Mouse (Mus musculus) hindbrain, embryonic 13.5 days (tissue): Measurements from ENCODE around the gene Eif4b. TPM values are rescaled to one million over a fixed set of nuclear protein-coding genes. Genes with fewer than 3 reads are reported as not detected.
A peak's percentile ranks its signal among the peaks of the same experiment; 100 is the strongest.

Experiments used
- ATAC-seq: fragments of 200-750 bp; cut with Nextera tagmentation; 2 replicates; pipeline ENCODE4 v1.8.0; 2017; ENCODE audit warnings: moderate TSS enrichment; ENCODE audit not compliant: low FRiP score
- H3K27ac ChIP-seq: fragments of 300-500 bp; sonication (generic); 2 replicates; pipeline ENCODE4 v1.5.1; 2015; ENCODE audit warnings: inconsistent platforms, mild to moderate bottlenecking, moderate library complexity
- H3K27me3 ChIP-seq: fragments of 300-500 bp; sonication (generic); 2 replicates; pipeline ENCODE4 v1.6.1; 2015; ENCODE audit warnings: mild to moderate bottlenecking, inconsistent platforms
- H3K36me3 ChIP-seq: fragments of 300-500 bp; sonication (generic); 2 replicates; pipeline ENCODE4 v1.6.1; 2015; ENCODE audit warnings: mild to moderate bottlenecking, inconsistent platforms
- H3K4me1 ChIP-seq: fragments of 300-500 bp; sonication (generic); replicated peaks from 2 replicates; pipeline ENCODE4 v1.6.1; 2015; ENCODE audit warnings: inconsistent platforms
- H3K4me2 ChIP-seq: fragments of 300-500 bp; sonication (generic); 2 replicates; pipeline ENCODE4 v1.6.1; 2015; ENCODE audit warnings: inconsistent platforms, mild to moderate bottlenecking, moderate library complexity
- H3K4me3 ChIP-seq: fragments of 300-500 bp; sonication (generic); 2 replicates; pipeline ENCODE4 v1.5.1; 2015; ENCODE audit warnings: mild to moderate bottlenecking, inconsistent platforms
- H3K9ac ChIP-seq: fragments of 300-500 bp; sonication (generic); 2 replicates; pipeline ENCODE4 v1.6.1; 2015; ENCODE audit warnings: mild to moderate bottlenecking, inconsistent platforms
- H3K9me3 ChIP-seq: fragments of 300-500 bp; sonication (generic); 2 replicates; pipeline ENCODE4 v1.6.1; 2016; ENCODE audit warnings: inconsistent platforms
- WGBS: fragments of 180-500 bp; shearing (Covaris S2); methylation state at CpG from one replicate; pipeline ENCODE4 v1.1.7; 2015; 5-methylcytosine and 5-hydroxymethylcytosine counted together
- polyA plus RNA-seq: library from polyadenylated mRNA; unstranded; fragments of >200 nt; fragmentation: Nextera tagmentation; extraction: Ambion mirVana; gene quantifications from 2 replicates; pipeline ENCODE4 v1.2.1, GENCODE M21; 2015

Gene Eif4b
- polyA plus RNA-seq, 1 experiment from 2014 or later = 82.3 TPM

GRCm38 (mm10) chr15:102099771-102100160 is 26.2 kb downstream of the Eif4b start:
- Histone ChIP-seq H3K4me1 (peaks cover 62% of the 10 kb centered on the region), H3K36me3 (peaks cover 33% of the 10 kb centered on the region), H3K4me3 (peak overlapping the region; percentile 54), H3K27me3 (peaks cover 71% of the 10 kb centered on the region), H3K9ac (peak overlapping the region; percentile 74), H3K9me3 (no peaks in the 10 kb centered on the region), H3K27ac (peak overlapping the region; percentile 82; the same call in 1 of the 2 replicates), H3K4me2 (peak overlapping the region; percentile 81)
- 22% methylated on average over 8 of the region's 8 CpGs for WGBS
- no peak for ATAC-seq

- Histone ChIP-seq H3K9ac (peak within 1 kb of the TSS; percentile 74), H3K4me3 (peak within 1 kb of the TSS; percentile 54), H3K4me2 (peak within 1 kb of the TSS; percentile 81), H3K36me3 (peaks cover 27% of the 10 kb centered on the region), H3K27ac (peak within 1 kb of the TSS; percentile 82), H3K27me3 (peaks cover 77% of the 10 kb centered on the region), H3K9me3 (no peaks in the 10 kb centered on the region), H3K4me1 (peaks cover 65% of the 10 kb centered on the region)
- ATAC-seq = 0 out of 2 replicates have a peak, but pooled peaks have one; percentile 18
- 2% methylated on average over 42 of the region's 82 CpGs for WGBS
Measured at GRCm38 (mm10) chr15:102100161-102100981, 26.8 kb downstream of the Eif4b start, which contains the start of gene Tns2. Tns2 (plus strand) TSS chr15:102100413.

DNA sequence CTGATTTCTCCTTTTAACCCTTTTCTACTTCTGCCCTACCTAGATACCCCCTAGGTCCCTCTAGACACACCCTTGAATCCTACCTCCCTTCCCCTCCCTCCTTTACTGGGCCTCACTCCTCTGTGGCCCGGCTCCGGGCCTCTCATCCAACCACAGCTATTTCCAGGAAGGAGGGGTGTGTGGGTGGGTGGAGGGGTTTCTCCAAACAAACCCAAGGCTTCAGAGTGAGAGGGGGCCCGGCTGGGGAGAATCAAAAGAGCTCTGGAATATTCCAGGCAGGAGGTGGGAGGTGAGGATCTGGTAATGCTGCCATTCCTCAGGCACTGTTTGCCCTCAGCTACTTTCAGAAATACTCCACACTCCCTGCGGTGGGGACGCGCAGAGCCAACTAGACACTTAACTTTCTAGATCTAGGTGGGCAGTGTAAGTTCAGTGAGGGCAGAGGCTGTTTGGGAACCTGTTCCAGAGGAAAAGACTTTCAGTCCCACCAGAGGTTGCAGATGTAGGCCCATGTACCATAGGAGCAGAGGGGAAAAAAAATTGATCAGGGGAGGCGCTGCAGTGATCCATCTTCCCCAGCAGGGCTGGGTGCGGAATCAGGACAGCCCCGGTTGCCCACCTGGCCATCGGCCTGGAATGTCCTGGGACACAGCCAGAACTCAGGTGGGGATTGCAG is 27.6 kb downstream of the Eif4b start:
- 21% methylated on average over 10 of the region's 10 CpGs for WGBS
- H3K9ac ChIP-seq = peak overlapping the region; percentile 74

GRCm38 (mm10) chr15:102101672-102102541 is 28.3 kb downstream of the Eif4b start:
- ATAC-seq = peak; percentile 12; the same call in 1 of the 2 replicates
- Histone ChIP-seq H3K27me3 (peaks cover 92% of the 10 kb centered on the region), H3K27ac (peak overlapping the region; percentile 82), H3K4me2 (peak overlapping the region; percentile 81), H3K36me3 (peaks cover 14% of the 10 kb centered on the region), H3K9ac (peak overlapping the region; percentile 66; the same call in 1 of the 2 replicates), H3K9me3 (no peaks in the 10 kb centered on the region), H3K4me3 (0 out of 2 replicates have a peak overlapping the region, but pooled peaks have one; percentile 1), H3K4me1 (peaks cover 79% of the 10 kb centered on the region)
- WGBS = 28% methylated on average over 11 of the region's 11 CpGs

More for the DNA sequence above, 27.6 kb downstream of the Eif4b start:
- no peak for ATAC-seq
- Histone ChIP-seq H3K27ac (peak overlapping the region; percentile 82), H3K4me2 (peak overlapping the region; percentile 81), H3K4me1 (peaks cover 71% of the 10 kb centered on the region), H3K27me3 (peaks cover 85% of the 10 kb centered on the region), H3K4me3 (peak overlapping the region; percentile 54), H3K9me3 (no peaks in the 10 kb centered on the region), H3K36me3 (peaks cover 20% of the 10 kb centered on the region)

DNA sequence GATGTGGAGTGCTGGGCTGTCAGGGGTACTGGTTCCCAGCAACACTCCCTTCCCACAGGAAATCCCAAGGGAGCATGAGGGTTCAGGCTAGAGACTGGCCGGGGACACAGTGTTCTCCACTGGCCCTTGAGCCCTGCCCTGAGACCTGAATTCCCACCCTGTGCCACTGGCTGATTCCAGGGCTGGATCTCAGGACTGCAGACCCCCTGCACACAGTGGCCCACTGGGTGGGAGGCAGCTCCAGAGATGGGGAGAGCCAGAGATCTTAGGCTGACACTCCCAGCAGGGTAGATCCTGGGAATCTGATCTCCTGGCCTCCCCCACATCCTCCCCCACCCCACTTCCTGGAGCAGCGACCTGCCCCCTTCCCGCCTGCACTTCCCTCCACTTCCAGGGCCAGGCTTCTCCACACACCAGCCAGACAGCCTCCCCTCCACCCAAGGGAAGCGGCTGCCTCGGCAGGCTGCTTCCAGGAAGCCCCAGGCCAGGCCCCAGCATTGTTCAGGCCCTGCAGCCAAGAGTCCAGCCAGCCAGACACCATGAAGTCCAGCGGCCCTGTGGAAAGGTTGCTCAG is 29.1 kb downstream of the Eif4b start:
- Histone ChIP-seq H3K4me3 (peak overlapping the region; percentile 25), H3K9me3 (no peaks in the 10 kb centered on the region), H3K4me1 (peaks cover 83% of the 10 kb centered on the region), H3K27ac (peak overlapping the region; percentile 82), H3K36me3 (peaks cover 8% of the 10 kb centered on the region), H3K27me3 (peaks cover 96% of the 10 kb centered on the region), H3K4me2 (peak overlapping the region; percentile 81), H3K9ac (peak overlapping the region; percentile 66)
- WGBS = 19% methylated on average over 6 of the region's 6 CpGs
- ATAC-seq = no peak

DNA sequence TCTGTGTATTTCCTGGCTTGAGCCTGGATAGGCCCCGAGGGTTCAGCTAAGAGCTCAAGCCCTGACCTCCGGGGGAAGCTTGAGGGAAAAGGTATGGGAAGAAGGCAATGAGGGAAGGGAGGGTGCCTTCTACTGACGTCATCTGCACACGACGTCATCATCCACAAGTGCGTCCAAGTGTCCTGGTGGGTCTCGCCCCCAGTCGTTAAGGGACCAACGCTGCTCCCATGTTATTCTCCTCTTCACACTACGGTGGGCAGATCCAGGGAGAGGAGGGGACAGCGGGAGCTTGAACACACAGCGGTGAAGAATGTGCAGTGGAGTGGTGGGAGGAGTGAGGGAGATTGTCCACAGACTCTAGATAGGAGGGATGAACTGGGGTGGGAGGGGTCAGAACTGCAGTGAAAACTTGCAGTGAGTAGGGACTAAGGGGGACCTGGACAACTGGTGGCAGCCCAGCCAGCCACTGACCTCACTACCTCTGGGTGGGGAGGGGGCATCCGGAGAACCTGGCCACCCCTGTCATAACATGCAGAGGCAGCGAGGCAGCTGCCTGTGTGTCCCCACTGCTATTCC is 29.9 kb downstream of the Eif4b start:
- peak overlapping the region; percentile 82 for H3K27ac ChIP-seq
- WGBS = 7% methylated on average over 14 of the region's 14 CpGs
- peak overlapping the region; percentile 25 for H3K4me3 ChIP-seq
- H3K27me3 ChIP-seq = peaks cover 90% of the 10 kb centered on the region
- H3K36me3 ChIP-seq = no peaks in the 10 kb centered on the region; the same call in 1 of the 2 replicates
- H3K4me2 ChIP-seq = peak overlapping the region; percentile 81
- peak overlapping the region; percentile 66 for H3K9ac ChIP-seq
- H3K9me3 ChIP-seq = no peaks in the 10 kb centered on the region
- peaks cover 82% of the 10 kb centered on the region for H3K4me1 ChIP-seq
- no peak for ATAC-seq

DNA sequence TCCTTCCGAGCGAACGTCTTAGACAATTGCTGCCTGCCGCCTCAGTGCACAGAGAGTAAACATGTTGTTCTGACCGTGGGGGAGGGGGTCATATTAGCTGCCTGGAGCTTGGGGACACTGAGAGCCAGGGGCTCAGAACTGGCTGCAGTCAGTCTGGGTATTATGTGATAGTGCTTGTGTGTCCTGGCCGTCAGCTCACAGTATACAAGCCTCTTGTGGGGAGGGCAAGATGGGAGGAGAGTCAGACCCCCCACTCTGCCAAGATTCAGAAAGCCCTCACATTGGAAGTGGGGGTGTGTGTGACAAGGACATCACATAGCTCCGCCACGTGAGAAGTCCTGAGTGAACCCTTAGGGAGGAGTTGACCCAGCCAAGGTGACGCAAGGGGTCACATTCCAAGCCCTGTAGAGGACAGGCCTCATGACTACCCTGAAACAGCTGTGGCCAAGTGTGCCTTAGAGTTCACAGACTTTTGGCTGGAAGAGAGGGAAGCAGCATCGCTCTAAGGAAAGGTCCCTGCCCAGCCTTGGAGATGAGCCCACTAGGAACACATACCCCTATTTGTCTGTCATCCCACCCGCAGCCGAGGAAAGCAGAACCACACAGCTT is 30.5 kb downstream of the Eif4b start:
- H3K4me3 ChIP-seq = peak overlapping the region; percentile 25

DNA sequence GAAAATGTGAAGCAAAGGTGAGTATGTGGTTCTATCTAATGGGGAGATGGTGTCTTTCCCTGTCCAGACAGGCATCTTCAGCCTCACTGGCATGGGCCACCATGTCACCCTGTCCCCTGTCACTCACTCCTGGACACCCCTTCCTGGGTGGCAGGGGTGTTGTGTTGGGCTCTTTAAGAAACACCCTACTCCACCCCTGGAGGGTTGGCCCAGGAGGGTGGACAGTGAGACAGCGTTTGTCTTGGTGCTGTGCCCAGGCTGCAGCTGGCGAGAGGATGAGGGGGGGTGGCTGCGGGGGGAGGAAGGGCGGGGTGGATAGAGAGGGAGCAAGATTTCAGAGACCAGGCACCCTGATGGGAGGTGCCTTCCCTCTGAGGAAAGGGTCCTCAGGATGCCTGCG is 31.8 kb downstream of the Eif4b start:
- no peak for ATAC-seq
- Histone ChIP-seq H3K27ac (no peak overlapping the region), H3K4me2 (peak overlapping the region; percentile 1; the same call in 1 of the 2 replicates), H3K36me3 (no peaks in the 10 kb centered on the region), H3K4me3 (no peak overlapping the region), H3K4me1 (peaks cover 77% of the 10 kb centered on the region), H3K9ac (no peak overlapping the region), H3K9me3 (no peaks in the 10 kb centered on the region), H3K27me3 (peaks cover 75% of the 10 kb centered on the region)
- WGBS = 46% methylated on average over 5 of the region's 5 CpGs

More for the DNA sequence above, 30.5 kb downstream of the Eif4b start:
- peaks cover 85% of the 10 kb centered on the region for H3K27me3 ChIP-seq
- ATAC-seq = no peak
- 21% methylated on average over 12 of the region's 12 CpGs for WGBS
- H3K4me1 ChIP-seq = peaks cover 86% of the 10 kb centered on the region
- H3K9me3 ChIP-seq = no peaks in the 10 kb centered on the region
- peak overlapping the region; percentile 82; the same call in 1 of the 2 replicates for H3K27ac ChIP-seq
- H3K36me3 ChIP-seq = no peaks in the 10 kb centered on the region
- peak overlapping the region; percentile 81 for H3K4me2 ChIP-seq
- H3K9ac ChIP-seq = peak overlapping the region; percentile 66; the same call in 1 of the 2 replicates

DNA sequence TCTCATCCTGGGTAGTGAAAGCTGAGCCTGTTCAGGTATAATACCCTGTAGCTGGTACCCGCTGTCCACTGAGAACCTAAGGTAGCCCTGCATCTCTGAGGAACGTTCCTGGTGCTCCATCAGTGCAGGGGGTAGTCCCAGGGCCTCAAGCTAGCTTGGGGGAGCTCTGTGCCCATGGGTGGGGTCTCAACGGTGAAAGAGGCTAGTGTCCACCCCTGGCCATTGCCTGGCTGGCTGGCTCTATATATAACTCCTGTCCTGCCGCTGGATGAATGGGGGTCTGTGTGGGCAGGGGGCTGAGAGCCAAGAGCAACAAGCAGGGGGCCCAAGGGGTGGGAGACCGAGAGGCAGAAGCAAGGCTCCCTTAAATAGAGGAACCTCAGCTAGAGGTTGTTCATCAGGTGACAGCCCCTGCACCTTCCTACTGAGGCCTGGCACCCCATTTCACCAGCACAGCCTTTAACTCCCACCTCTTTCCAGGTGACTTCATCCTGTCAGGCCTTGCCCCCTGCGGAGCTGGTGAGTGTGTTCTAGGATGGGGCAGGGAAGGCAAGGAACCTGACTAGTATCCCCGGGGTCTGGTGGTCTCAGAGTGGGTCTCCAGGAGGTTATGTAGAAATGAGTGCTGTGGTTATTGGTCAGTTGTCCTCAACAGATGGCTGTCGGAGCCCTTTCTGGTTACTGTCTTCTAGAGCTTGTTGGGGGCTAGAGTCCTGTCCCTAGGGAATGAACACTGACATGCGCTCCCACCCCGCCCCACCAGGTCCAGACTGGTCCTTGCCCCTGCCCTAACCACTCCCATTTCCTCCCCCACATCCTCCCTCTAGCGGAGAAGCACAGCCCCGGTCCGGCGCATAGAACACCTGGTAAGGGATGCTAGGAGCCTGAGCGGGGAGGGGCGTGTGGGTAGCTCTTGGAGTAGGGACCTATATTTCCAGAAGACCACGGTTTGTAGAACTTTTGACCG is 32.5 kb downstream of the Eif4b start:
- no peaks in the 10 kb centered on the region for H3K36me3 ChIP-seq
- peaks cover 70% of the 10 kb centered on the region for H3K4me1 ChIP-seq
- peak overlapping the region; percentile 52 for H3K4me2 ChIP-seq
- H3K27me3 ChIP-seq = peaks cover 68% of the 10 kb centered on the region
- H3K9ac ChIP-seq = no peak overlapping the region
- no peak overlapping the region for H3K27ac ChIP-seq
- H3K9me3 ChIP-seq = no peaks in the 10 kb centered on the region
- no peak for ATAC-seq
- peak overlapping the region; percentile 31 for H3K4me3 ChIP-seq
- 29% methylated on average over 18 of the region's 18 CpGs for WGBS
